ENCODE assay signal across 27 mouse cellular contexts in genomic region chr16:84813852-84814251, GRCm38 (mm10). TPM values are rescaled to one million over a fixed set of nuclear protein-coding genes. Genes with fewer than 3 reads are reported as not detected.
DNase-seq lines count a peak whose midpoint lies in the region; ATAC-seq and TF ChIP-seq lines count a peak whose summit lies in the region.
"Had no signal": no experiment of that assay in that cellular context is flagged by ENCODE, and none has a peak within 500 bp of the region (broad histone marks: within the 10 kb centered on the region; RNA-seq: fewer than 3 reads in every experiment).

No protein-coding gene starts in this region.

- no peak overlapping the region for H3K4me2 ChIP-seq in neural tube, embryonic 15.5 days
- H3K4me2 ChIP-seq in stomach, postnatal 0 days (replicated peaks; ENCODE audit: low read depth), result no peak overlapping the region
- H3K4me2 ChIP-seq: forebrain, embryonic 13.5 days; heart, embryonic 13.5 days; liver, embryonic 13.5 days; lung, embryonic 14.5 days; midbrain, embryonic 15.5 days had no signal

- H3K36me3 ChIP-seq in neural tube, embryonic 15.5 days, result peaks cover 4% of the 10 kb centered on the region; the same call in 1 of the 2 replicates
- no peaks in the 10 kb centered on the region for H3K36me3 ChIP-seq in stomach, postnatal 0 days (ENCODE audit: control insufficient read depth, insufficient read depth, low read length)
- H3K36me3 ChIP-seq: heart, embryonic 13.5 days; liver, embryonic 13.5 days; midbrain, embryonic 15.5 days had no signal

- ATAC-seq in common myeloid progenitor, adult 5-6 weeks (replicated peaks; ENCODE audit: low read depth, poor library complexity, severe bottlenecking), result 0 out of 2 replicates have a peak, but pooled peaks have one; percentile 16
- ATAC-seq in megakaryocyte, adult 5-6 weeks (ENCODE audit: poor library complexity, severe bottlenecking), result peak; percentile 19; the same call in 1 of the 2 replicates
- ATAC-seq in neural tube, embryonic 15.5 days (ENCODE audit: low FRiP score), result no peak
- ATAC-seq in stomach, postnatal 0 days (ENCODE audit: low FRiP score, low TSS enrichment), result no peak
- ATAC-seq: CD4-positive, CD25-positive, alpha-beta regulatory T cell, adult 4 months; forebrain, embryonic 13.5 days; hindbrain, embryonic 16.5 days; midbrain, embryonic 15.5 days had no signal

- no peak for DNase-seq in left cerebral cortex, adult 2 months (ENCODE audit: extremely low spot score in 1 of 2, low spot score in 2 of 2)
- DNase-seq in left cerebral cortex, postnatal 36 days (ENCODE audit: low spot score in 2 of 2), result no peak
- DNase-seq in 416B (ENCODE audit: low read depth), result peak; percentile 58
- no peak for DNase-seq in thymus, adult 18-20 months
- no peak for DNase-seq in stomach, postnatal 0 days (ENCODE audit: low spot score)
- DNase-seq: adrenal gland, postnatal 14 days; cerebellum, adult 18-20 months; cerebellum, postnatal 14 days; gastrocnemius, postnatal 25 days; heart, adult 2 months; heart, postnatal 10 days; kidney, adult 18-20 months; kidney, postnatal 4 days; liver, embryonic 13.5 days; lung, embryonic 14.5 days; lung, postnatal 14 days; right cerebral cortex, adult 18-20 months; thymus, postnatal 14 days had no signal

- intact Hi-C loops in left cerebral cortex, adult 2 months (cut with DNase I), result no loop called here
- intact Hi-C loops in left cerebral cortex, postnatal 36 days (cut with DNase I), result loop anchor here (2.0 kb wide), 1 partner anchor 39 kb away; the partner anchor contains the start of gene Jam2

- no peaks in the 10 kb centered on the region for H3K4me1 ChIP-seq in neural tube, embryonic 15.5 days
- H3K4me1 ChIP-seq in stomach, postnatal 0 days (replicated peaks; ENCODE audit: control insufficient read depth, insufficient read depth), result no peaks in the 10 kb centered on the region
- H3K4me1 ChIP-seq: forebrain, embryonic 13.5 days; heart, embryonic 13.5 days; liver, embryonic 13.5 days; midbrain, embryonic 15.5 days had no signal

- H3K9me3 ChIP-seq in neural tube, embryonic 15.5 days (replicated peaks), result no peaks in the 10 kb centered on the region
- H3K9me3 ChIP-seq in stomach, postnatal 0 days (ENCODE audit: control insufficient read depth, low read length), result no peaks in the 10 kb centered on the region
- H3K9me3 ChIP-seq: forebrain, embryonic 13.5 days; heart, embryonic 13.5 days; liver, embryonic 13.5 days; midbrain, embryonic 15.5 days had no signal

- H3K27ac ChIP-seq in left cerebral cortex, adult 2 months, result no peak overlapping the region; the same call in 1 of the 2 replicates
- H3K27ac ChIP-seq in neural tube, embryonic 15.5 days (replicated peaks), result no peak overlapping the region
- H3K27ac ChIP-seq in stomach, postnatal 0 days (replicated peaks), result no peak overlapping the region
- H3K27ac ChIP-seq: forebrain, embryonic 13.5 days; heart, adult 2 months; heart, embryonic 13.5 days; kidney, postnatal 0 days; liver, embryonic 13.5 days; midbrain, embryonic 15.5 days had no signal

- 87% methylated on average over 8 of the region's 8 CpGs for WGBS in neural tube, embryonic 15.5 days
- 73% methylated on average over 8 of the region's 8 CpGs for WGBS in stomach, postnatal 0 days

- no peak for TF ChIP-seq CTCF in left cerebral cortex, adult 2 months (IDR thresholded peaks at IDR 0.05)
- no peak for TF ChIP-seq CTCF in stomach, postnatal 0 days (IDR thresholded peaks at IDR 0.05; ENCODE audit: low read depth)

- H3K4me3 ChIP-seq in left cerebral cortex, adult 2 months, result 0 out of 2 replicates have a peak overlapping the region, but pooled peaks have one; percentile 9
- no peak overlapping the region for H3K4me3 ChIP-seq in neural tube, embryonic 15.5 days (replicated peaks)
- no peak overlapping the region for H3K4me3 ChIP-seq in stomach, postnatal 0 days (ENCODE audit: low read depth, low read length)
- H3K4me3 ChIP-seq: forebrain, embryonic 13.5 days; heart, adult 2 months; heart, embryonic 13.5 days; liver, embryonic 13.5 days; midbrain, embryonic 15.5 days had no signal

- no peak for TF ChIP-seq EP300 in stomach, postnatal 0 days (optimal IDR thresholded peaks at IDR 0.05)

- no peaks in the 10 kb centered on the region for H3K27me3 ChIP-seq in neural tube, embryonic 15.5 days (replicated peaks)
- no peaks in the 10 kb centered on the region for H3K27me3 ChIP-seq in stomach, postnatal 0 days (ENCODE audit: control insufficient read depth, insufficient read depth, low read length)
- H3K27me3 ChIP-seq: forebrain, embryonic 13.5 days; heart, embryonic 13.5 days; liver, embryonic 13.5 days; midbrain, embryonic 15.5 days had no signal

- H3K9ac ChIP-seq in neural tube, embryonic 15.5 days (replicated peaks), result no peak overlapping the region
- H3K9ac ChIP-seq in stomach, postnatal 0 days (ENCODE audit: low read length), result no peak overlapping the region
- H3K9ac ChIP-seq: forebrain, embryonic 13.5 days; heart, embryonic 13.5 days; liver, embryonic 13.5 days; lung, embryonic 14.5 days; midbrain, embryonic 15.5 days had no signal

RNA-seq across cellular contexts. Expression of gene Gabpa, which starts 20.9 kb away (rescaled TPM):
- 10 to 100 TPM; 18.2 to 22.2 TPM for total RNA-seq in left cerebral cortex, adult 2 months (2021)
- total RNA-seq in left cerebral cortex, postnatal 36 days (2021), result 10 to 100 TPM; 16.4 to 24.0 TPM
- total RNA-seq in common myeloid progenitor, adult 5-6 weeks (2017), result 75.3 and 86.6 TPM in 2 replicates
- total RNA-seq in megakaryocyte, adult 5-6 weeks (2015), result 65.5 and 73.3 TPM in 2 replicates
- total RNA-seq in megakaryocyte, adult 5-6 weeks (2017), result 75.7 and 80.7 TPM in 2 replicates
- 14.7 and 17.0 TPM in 2 replicates for polyA plus RNA-seq in neural tube, embryonic 15.5 days (2015; fragmentation: Nextera tagmentation; extraction: Ambion mirVana)
- polyA plus RNA-seq in stomach, postnatal 0 days (2015; fragmentation: Nextera tagmentation; extraction: Ambion mirVana), result 10.8 and 11.1 TPM in 2 replicates

RNA-seq across cellular contexts. Expression of gene Atp5j, which starts 21.6 kb away (rescaled TPM):
- total RNA-seq in left cerebral cortex, adult 2 months (2021), result 100 to 1,000 TPM; 354 to 363 TPM
- total RNA-seq in left cerebral cortex, postnatal 36 days (2021), result 100 to 1,000 TPM; 366 to 378 TPM
- 290 and 371 TPM in 2 replicates for total RNA-seq in common myeloid progenitor, adult 5-6 weeks (2017)
- total RNA-seq in megakaryocyte, adult 5-6 weeks (2015), result 340 and 390 TPM in 2 replicates
- 210 and 312 TPM in 2 replicates for total RNA-seq in megakaryocyte, adult 5-6 weeks (2017)
- 846 and 888 TPM in 2 replicates for polyA plus RNA-seq in neural tube, embryonic 15.5 days (2015; fragmentation: Nextera tagmentation; extraction: Ambion mirVana)
- 956 and 984 TPM in 2 replicates for polyA plus RNA-seq in stomach, postnatal 0 days (2015; fragmentation: Nextera tagmentation; extraction: Ambion mirVana)

RNA-seq across cellular contexts. Expression of gene Jam2, which starts 39.9 kb away (rescaled TPM):
- 10 to 100 TPM; 21.0 to 27.4 TPM for total RNA-seq in left cerebral cortex, adult 2 months (2021)
- total RNA-seq in left cerebral cortex, postnatal 36 days (2021), result 10 to 100 TPM; 25.3 TPM
- total RNA-seq in common myeloid progenitor, adult 5-6 weeks (2017), result 0.37 TPM in 1 of 2 replicates, not detected in the other
- total RNA-seq in megakaryocyte, adult 5-6 weeks (2015), result 0.04 TPM in 1 of 2 replicates, not detected in the other
- not detected in 2 replicates for total RNA-seq in megakaryocyte, adult 5-6 weeks (2017)
- polyA plus RNA-seq in neural tube, embryonic 15.5 days (2015; fragmentation: Nextera tagmentation; extraction: Ambion mirVana), result 20.8 and 24.5 TPM in 2 replicates
- 6.3 and 6.4 TPM in 2 replicates for polyA plus RNA-seq in stomach, postnatal 0 days (2015; fragmentation: Nextera tagmentation; extraction: Ambion mirVana)

Comparison
In these comparisons a context has a peak if more than half of its experiments do, and no peak if none do; other contexts are left out.
1. ATAC-seq: peak in common myeloid progenitor, adult 5-6 weeks (single experiment) and megakaryocyte, adult 5-6 weeks (single experiment); none in neural tube, embryonic 15.5 days (single experiment) and stomach, postnatal 0 days (single experiment).
2. RNA of gene Jam2, which starts 39.9 kb away (total RNA-seq): 21.0 to 27.4 TPM in left cerebral cortex, adult 2 months and 25.3 TPM in left cerebral cortex, postnatal 36 days; 0.37 TPM in common myeloid progenitor, adult 5-6 weeks and 0.04 TPM in megakaryocyte, adult 5-6 weeks; every median in the first group is over 10 times any median in the second.